Mouse (Mus musculus): ENCODE results near the gene Prkci.

DNA sequence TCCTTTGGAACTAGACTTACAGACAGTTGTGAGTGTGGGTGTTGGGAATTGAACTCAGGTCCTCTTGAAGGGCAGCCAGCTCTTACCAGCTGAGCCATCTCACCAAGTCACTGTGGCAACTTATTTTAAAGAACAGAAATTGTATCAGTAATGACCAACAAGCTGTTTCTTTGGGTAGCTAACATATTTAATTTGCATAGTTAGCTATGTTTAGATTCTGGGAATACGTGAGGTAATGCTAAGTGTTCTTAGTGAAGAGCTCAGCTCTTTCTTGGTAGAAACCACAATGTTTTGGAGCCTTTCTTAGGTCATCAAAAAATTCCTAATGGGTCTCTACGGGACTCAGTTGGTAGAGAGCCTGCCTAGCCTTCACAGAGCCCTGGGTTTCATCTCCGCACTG, 105.3 kb downstream of the Prkci start:
- TF ChIP-seq CTCF (IDR thresholded peaks at IDR 0.05; ENCODE audit: insufficient read depth, low read length) (no peak), POLR2A (IDR thresholded peaks at IDR 0.05; ENCODE audit: borderline replicate concordance, extremely low read depth, low read depth, low read length) (no peak)
